Mouse (Mus musculus) ES-E14 (cell line): ENCODE results near the gene Zfp820. TPM values are rescaled to one million over a fixed set of nuclear protein-coding genes. Genes with fewer than 3 reads are reported as not detected.
"Not testable (repeated sequence)": the region's sequence is repeated elsewhere in the genome, so short reads cannot be mapped to it uniquely, and the experiment has no call there.

Source experiments
- DNase-seq: peaks from one replicate; pipeline ENCODE4 v3.0.0-alpha.2; 2013; ENCODE audit warnings: low read depth, low spot score
- H3K27ac ChIP-seq: 2 replicates; pipeline ENCODE4 v1.5.1; 2012; ENCODE audit warnings: low read depth, mild to moderate bottlenecking, low read length, moderate library complexity, mixed read lengths; ENCODE audit not compliant: poor library complexity, insufficient read depth, severe bottlenecking
- H3K36me3 ChIP-seq: 2 replicates; pipeline ENCODE4 v1.6.1; 2012; ENCODE audit warnings: mild to moderate bottlenecking, low read length, moderate library complexity, mixed read lengths; ENCODE audit not compliant: control insufficient read depth, poor library complexity, insufficient read depth, severe bottlenecking
- H3K4me1 ChIP-seq, 2 experiments: fragments of 150-350 bp in 1 of 2; sonication (generic) in 1 of 2; 2 replicates each; pipeline ENCODE4 v1.6.1; 2012; ENCODE audit warnings: low read length in 2 of 2, mild to moderate bottlenecking in 1 of 2, mixed read lengths in 1 of 2; ENCODE audit not compliant: control insufficient read depth in 2 of 2, insufficient read depth in 2 of 2, poor library complexity in 1 of 2
- H3K4me3 ChIP-seq, 2 experiments: fragments of 150-350 bp in 1 of 2; sonication (generic) in 1 of 2; 2 replicates each; pipeline ENCODE4 v1.5.1; 2012; ENCODE audit warnings: low read length in 2 of 2, low read depth in 1 of 2, mild to moderate bottlenecking in 1 of 2, mixed read lengths in 1 of 2; ENCODE audit not compliant: insufficient read depth in 1 of 2, poor library complexity in 1 of 2, severe bottlenecking in 1 of 2
- H3K9ac ChIP-seq: 2 replicates; pipeline ENCODE4 v1.6.1; 2012; ENCODE audit warnings: low read depth, mild to moderate bottlenecking, low read length, mixed read lengths; ENCODE audit not compliant: poor library complexity, insufficient read depth, severe bottlenecking
- H3K9me3 ChIP-seq: fragments of 150-350 bp; sonication (generic); 2 replicates; pipeline ENCODE4 v1.6.1; 2012; ENCODE audit warnings: low read depth, mild to moderate bottlenecking, low read length; ENCODE audit not compliant: control insufficient read depth, insufficient read depth
- CHD2 ChIP-seq: IDR thresholded peaks from 2 replicates; pipeline ENCODE4 v1.6.1; 2014; ENCODE audit warnings: mild to moderate bottlenecking, low read depth, low read length, inconsistent platforms
- HCFC1 ChIP-seq: IDR thresholded peaks from 2 replicates; pipeline ENCODE4 v1.6.1; 2012; ENCODE audit warnings: low read length, inconsistent platforms, borderline replicate concordance; ENCODE audit not compliant: insufficient read depth
- MAFK ChIP-seq: IDR thresholded peaks from 2 replicates; pipeline ENCODE4 v1.6.1; 2014; ENCODE audit warnings: mild to moderate bottlenecking, low read depth, low read length, inconsistent platforms; ENCODE audit not compliant: insufficient read depth
- ZC3H11A ChIP-seq: IDR thresholded peaks from 2 replicates; pipeline ENCODE4 v1.6.1; 2012; ENCODE audit warnings: low read depth, mild to moderate bottlenecking, inconsistent platforms, low read length, borderline replicate concordance
- ZNF384 ChIP-seq: IDR thresholded peaks from 2 replicates; pipeline ENCODE4 v1.6.1; 2012; ENCODE audit warnings: low read depth, low read length, inconsistent platforms
- in situ Hi-C, 2 experiments: fragments of 600-800 bp; cut with MboI; formaldehyde crosslinking; loops; one replicate each; pipeline ENCODE4 v1.15.1; 2025; ENCODE audit warnings: low sequenced_read_pairs in 2 of 2, inconsistent platforms in 1 of 2; ENCODE audit not compliant: unreplicated experiment in 2 of 2
- total RNA-seq: library from RNA; depleted of rRNA; stranded (reverse); fragments of 300-350 nt; gene quantifications from 2 replicates; pipeline ENCODE4 v1.2.3, GENCODE M21; 2012; rRNA removed

Gene Zfp820
- total RNA-seq: 6.6 and 8.1 TPM in 2 replicates

GRCm38 (mm10) chr17:21845545-21846321 is at the start of gene Zfp820:
Gene Zfp820, minus strand, starts transcription at chr17:21845772.
- no peak within 1 kb of the TSS for H3K27ac ChIP-seq
- peaks cover 0 to 2% of the 10 kb centered on the region in 2 experiments; a peak in 1 of 4 replicates for H3K4me1 ChIP-seq
- H3K9me3 ChIP-seq: no peaks in the 10 kb centered on the region
- H3K36me3 ChIP-seq: no peaks in the 10 kb centered on the region
- in situ Hi-C loops: no loop called here
- peak within 1 kb of the TSS; percentile 86 for H3K9ac ChIP-seq
- peak; percentile 97 for DNase-seq
- no peak for TF ChIP-seq MAFK
- TF ChIP-seq ZNF384: no peak
- no peak for TF ChIP-seq ZC3H11A
- TF ChIP-seq CHD2: no peak
- TF ChIP-seq HCFC1: no peak
- peak within 1 kb of the TSS; percentile 66 to 93 for H3K4me3 ChIP-seq

DNA sequence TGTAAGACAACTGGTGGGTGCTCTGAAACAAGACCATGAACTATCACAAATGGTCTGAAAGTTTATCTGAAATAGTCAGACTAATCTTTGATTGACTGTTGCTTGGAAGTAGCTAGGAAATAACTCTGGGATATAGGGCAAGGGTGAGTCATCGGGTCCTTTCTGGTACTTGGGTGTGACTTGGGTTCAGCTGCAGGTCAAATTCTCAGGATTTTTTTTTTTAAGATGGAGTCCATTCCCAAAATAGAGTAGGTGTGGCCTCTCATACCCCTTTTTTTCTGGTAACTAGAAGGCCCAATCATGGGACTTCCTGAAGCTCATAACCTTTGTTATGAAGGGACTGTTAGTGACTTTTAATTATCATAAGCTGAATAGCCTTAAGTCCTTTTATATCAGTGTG is 25.7 kb upstream of the Zfp820 start:
- TF ChIP-seq HCFC1 (no peak), MAFK (no peak), ZNF384 (peak; percentile 86)
- DNase-seq: peak; percentile 3
- H3K27ac ChIP-seq: no peak overlapping the region
- in situ Hi-C loops: no loop called here
- no peak overlapping the region for H3K9ac ChIP-seq
- no peaks in the 10 kb centered on the region for H3K36me3 ChIP-seq
- no peak overlapping the region for H3K4me3 ChIP-seq
- H3K4me1 ChIP-seq: no peaks in the 10 kb centered on the region
- no peaks in the 10 kb centered on the region for H3K9me3 ChIP-seq

DNA sequence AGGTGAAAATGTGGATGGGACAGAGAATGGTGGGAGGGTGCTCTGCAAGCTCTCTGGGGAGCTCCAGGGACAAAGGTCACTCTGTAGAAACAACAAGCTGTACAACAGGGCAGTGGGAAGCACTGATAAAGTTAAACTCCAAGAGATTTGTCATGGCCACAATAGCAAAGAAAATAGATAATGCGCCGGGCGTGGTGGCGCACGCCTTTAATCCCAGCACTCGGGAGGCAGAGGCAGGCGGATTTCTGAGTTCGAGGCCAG is 680 bp upstream of the Zfp820 start:
- H3K27ac ChIP-seq: not testable (repeated sequence)

DNA sequence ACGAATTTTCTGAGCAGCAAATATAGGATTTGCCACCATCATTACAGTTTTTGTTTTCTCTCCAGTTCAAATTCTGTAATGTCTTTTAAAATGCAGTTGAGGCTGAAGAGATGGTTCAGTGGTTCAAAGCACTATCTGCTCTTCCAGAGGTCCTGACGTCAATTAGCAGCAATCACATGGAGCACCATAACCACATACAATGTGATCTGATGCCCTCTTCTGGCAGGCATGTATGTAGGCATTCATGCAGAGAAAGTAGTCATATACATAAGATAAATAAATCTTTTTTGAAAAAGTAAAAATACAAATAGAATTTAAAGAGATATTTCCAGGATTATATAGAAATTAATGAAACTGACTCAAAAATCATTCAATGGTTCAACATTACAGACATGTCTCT is 7.1 kb downstream of the Zfp820 start:
- H3K27ac ChIP-seq: no peak overlapping the region
- H3K4me3 ChIP-seq: no peak overlapping the region
- no peak for TF ChIP-seq MAFK
- TF ChIP-seq ZC3H11A: no peak
- TF ChIP-seq HCFC1: no peak
- no peak for TF ChIP-seq CHD2
- no peak for TF ChIP-seq ZNF384
- H3K36me3 ChIP-seq: no peaks in the 10 kb centered on the region
- no peak overlapping the region for H3K9ac ChIP-seq
- no peaks in the 10 kb centered on the region for H3K4me1 ChIP-seq
- DNase-seq: no peak
- in situ Hi-C loops: no loop called here
- no peaks in the 10 kb centered on the region for H3K9me3 ChIP-seq

More for the DNA sequence above, 680 bp upstream of the Zfp820 start:
- DNase-seq, H3K9me3 ChIP-seq, H3K4me3 ChIP-seq, in situ Hi-C loops, H3K36me3 ChIP-seq, H3K4me1 ChIP-seq, H3K9ac ChIP-seq: not testable (repeated sequence)

DNA sequence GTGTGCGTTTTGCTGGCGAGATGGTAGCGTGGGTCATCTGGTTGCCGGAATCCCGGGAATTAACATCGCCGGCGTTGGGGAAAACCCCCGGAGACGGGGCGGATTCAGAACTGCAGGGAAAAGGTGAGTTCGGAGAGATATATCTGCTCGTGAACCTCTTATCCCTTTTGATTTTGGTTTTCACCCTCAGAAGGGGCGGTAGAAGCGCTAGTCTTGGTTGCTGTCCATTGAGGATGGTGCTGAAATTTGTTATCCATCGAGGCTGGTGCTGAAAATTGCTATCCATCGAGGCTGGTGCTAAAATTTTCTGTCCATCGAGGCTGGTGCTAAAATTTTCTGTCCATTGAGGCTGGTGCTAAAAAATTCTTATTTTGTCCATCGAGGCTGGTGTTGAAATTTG is 44.2 kb downstream of the Zfp820 start:
- DNase-seq: peak; percentile 54
- H3K4me3 ChIP-seq: not testable (repeated sequence)

More for the DNA sequence above, 44.2 kb downstream of the Zfp820 start:
- in situ Hi-C loops, H3K36me3 ChIP-seq, H3K9me3 ChIP-seq, H3K4me1 ChIP-seq, H3K9ac ChIP-seq, H3K27ac ChIP-seq: not testable (repeated sequence)
